Mouse (Mus musculus) stomach, embryonic 15.5 days (tissue): ENCODE results near the gene Dnajc15. TPM values are rescaled to one million over a fixed set of nuclear protein-coding genes. Genes with fewer than 3 reads are reported as not detected.

Experiments
- ATAC-seq: fragments of 200-750 bp; cut with Nextera tagmentation; 2 replicates; pipeline ENCODE4 v1.8.0; 2017; ENCODE audit warnings: low read depth, moderate number of reproducible peaks, moderate TSS enrichment; ENCODE audit not compliant: insufficient read depth, low FRiP score
- H3K27ac ChIP-seq: fragments of 300-500 bp; sonication (generic); 2 replicates; pipeline ENCODE4 v1.5.1; 2015; ENCODE audit warnings: mild to moderate bottlenecking, inconsistent platforms
- H3K27me3 ChIP-seq: fragments of 300-500 bp; sonication (generic); replicated peaks from 2 replicates; pipeline ENCODE4 v1.6.1; 2015; ENCODE audit warnings: inconsistent platforms
- H3K36me3 ChIP-seq: fragments of 300-500 bp; sonication (generic); 2 replicates; pipeline ENCODE4 v1.6.1; 2015; ENCODE audit warnings: inconsistent platforms
- H3K4me1 ChIP-seq: fragments of 300-500 bp; sonication (generic); 2 replicates; pipeline ENCODE4 v1.6.1; 2015; ENCODE audit warnings: inconsistent platforms
- H3K4me2 ChIP-seq: fragments of 300-500 bp; sonication (generic); 2 replicates; pipeline ENCODE4 v1.6.1; 2015; ENCODE audit warnings: mild to moderate bottlenecking, inconsistent platforms
- H3K4me3 ChIP-seq: fragments of 300-500 bp; sonication (generic); replicated peaks from 2 replicates; pipeline ENCODE4 v1.5.1; 2015; ENCODE audit warnings: inconsistent platforms
- H3K9ac ChIP-seq: fragments of 300-500 bp; sonication (generic); 2 replicates; pipeline ENCODE4 v1.6.1; 2015; ENCODE audit warnings: inconsistent platforms
- H3K9me3 ChIP-seq: fragments of 300-500 bp; sonication (generic); 2 replicates; pipeline ENCODE4 v1.6.1; 2016; ENCODE audit warnings: inconsistent platforms
- WGBS: fragments of 180-500 bp; shearing (Covaris S2); methylation state at CpG from one replicate; pipeline ENCODE4 v1.1.7; 2015; 5-methylcytosine and 5-hydroxymethylcytosine counted together
- polyA plus RNA-seq: library from polyadenylated mRNA; unstranded; fragments of >200 nt; fragmentation: Nextera tagmentation; extraction: Ambion mirVana; gene quantifications from 2 replicates; pipeline ENCODE4 v1.2.1, GENCODE M21; 2015

Gene Dnajc15
- polyA plus RNA-seq, 1 experiment from 2014 or later, result 92.3 TPM

DNA sequence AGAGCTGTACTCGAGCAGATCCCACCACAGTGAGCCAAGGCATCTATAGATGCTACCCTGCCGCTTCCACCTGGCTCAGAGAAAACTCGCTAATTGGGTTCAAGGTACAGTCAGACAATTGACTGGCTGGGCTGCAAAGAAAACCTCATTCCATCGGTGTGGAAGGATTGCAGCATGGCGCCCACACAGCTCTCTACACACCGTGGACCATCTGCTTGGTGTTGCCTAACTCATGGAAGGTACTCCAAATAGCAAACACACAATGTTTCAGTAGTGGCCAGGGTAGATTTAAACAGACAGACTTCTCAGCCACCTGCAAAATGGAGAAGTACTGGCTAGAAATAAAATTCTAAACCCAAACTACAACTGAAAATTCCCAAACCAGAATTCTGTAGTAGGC is 57.4 kb downstream of the Dnajc15 start:
- H3K27ac ChIP-seq, result no peak overlapping the region
- H3K4me1 ChIP-seq, result peaks cover 2% of the 10 kb centered on the region; the same call in 1 of the 2 replicates
- no peaks in the 10 kb centered on the region for H3K36me3 ChIP-seq
- no peak for ATAC-seq
- no peak overlapping the region for H3K4me2 ChIP-seq
- H3K9ac ChIP-seq, result no peak overlapping the region
- no peak overlapping the region for H3K4me3 ChIP-seq
- no peaks in the 10 kb centered on the region for H3K27me3 ChIP-seq
- WGBS, result 89% methylated on average over 6 of the region's 6 CpGs
- H3K9me3 ChIP-seq, result no peaks in the 10 kb centered on the region

DNA sequence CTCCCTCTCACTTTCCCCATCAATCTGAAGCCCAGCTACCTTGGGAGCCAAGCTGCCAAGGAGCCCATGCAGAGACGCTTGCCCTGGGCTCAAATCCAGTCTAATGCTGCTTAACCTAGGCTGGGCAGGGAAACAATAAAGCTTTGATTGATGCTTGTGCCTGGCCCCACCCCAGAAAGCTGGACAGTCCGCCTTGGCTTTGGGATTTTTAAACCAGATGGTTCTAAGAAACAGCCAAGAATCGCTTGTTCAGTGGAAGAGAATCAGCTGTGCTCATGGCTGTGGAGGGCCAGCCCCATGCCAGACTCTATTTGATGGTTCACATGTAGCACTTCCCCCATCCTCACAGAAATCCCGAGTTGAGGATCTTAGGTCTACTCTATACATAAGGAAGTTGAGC is 60.0 kb downstream of the Dnajc15 start:
- no peaks in the 10 kb centered on the region for H3K36me3 ChIP-seq
- H3K4me3 ChIP-seq, result no peak overlapping the region
- H3K27ac ChIP-seq, result no peak overlapping the region
- no peak overlapping the region for H3K4me2 ChIP-seq
- H3K9me3 ChIP-seq, result no peaks in the 10 kb centered on the region
- H3K4me1 ChIP-seq, result peaks cover 2% of the 10 kb centered on the region; the same call in 1 of the 2 replicates
- H3K27me3 ChIP-seq, result no peaks in the 10 kb centered on the region
- no peak overlapping the region for H3K9ac ChIP-seq
- peak; percentile 66; the same call in 1 of the 2 replicates for ATAC-seq
- 39% methylated on average over 4 of the region's 4 CpGs for WGBS

DNA sequence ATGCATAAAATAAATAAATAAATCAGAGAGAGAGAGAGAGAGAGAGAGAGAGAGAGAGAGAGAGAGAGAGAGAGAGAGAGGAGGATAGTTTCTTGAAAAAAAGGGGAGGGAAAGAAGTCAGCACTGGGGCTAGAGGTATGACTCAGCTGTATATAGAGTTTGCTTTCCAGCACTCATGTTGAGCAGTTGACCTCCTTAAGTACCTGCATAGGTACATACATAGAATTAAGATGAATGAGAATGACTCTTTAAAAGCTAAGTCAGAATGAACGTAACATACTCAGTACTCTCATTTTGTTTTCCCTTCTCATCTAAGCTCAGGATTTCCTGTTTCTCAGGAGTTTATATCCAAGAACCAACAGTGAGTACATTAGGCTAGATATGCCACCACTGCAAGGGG is 62.0 kb downstream of the Dnajc15 start:
- H3K4me1 ChIP-seq, result peaks cover 2% of the 10 kb centered on the region; the same call in 1 of the 2 replicates
- no peak overlapping the region for H3K27ac ChIP-seq
- no peaks in the 10 kb centered on the region for H3K36me3 ChIP-seq
- no peak overlapping the region for H3K9ac ChIP-seq
- no peak overlapping the region for H3K4me2 ChIP-seq
- 75% methylated on average over 1 of the region's 1 CpGs for WGBS
- H3K27me3 ChIP-seq, result no peaks in the 10 kb centered on the region
- no peak overlapping the region for H3K4me3 ChIP-seq
- ATAC-seq, result no peak
- H3K9me3 ChIP-seq, result no peaks in the 10 kb centered on the region

DNA sequence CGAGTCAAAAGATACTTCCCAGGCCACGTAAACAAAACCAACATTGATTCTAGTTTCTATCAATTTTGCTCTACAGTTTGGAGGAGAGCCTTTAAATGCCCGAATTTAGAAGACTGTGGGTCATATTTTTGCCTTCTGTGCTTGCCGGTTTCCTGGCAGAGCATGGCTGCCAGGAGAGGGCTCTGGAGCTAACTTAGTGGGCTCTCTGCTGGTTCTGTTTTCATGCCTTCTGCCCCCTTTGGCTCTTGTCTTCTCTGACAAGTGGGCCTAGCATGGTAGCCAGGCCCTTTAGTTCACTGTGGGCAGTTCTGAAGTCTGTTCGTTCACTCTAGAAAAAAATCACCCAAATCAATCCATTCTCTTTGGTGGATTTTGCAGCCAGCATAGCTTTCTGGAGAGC is 63.5 kb downstream of the Dnajc15 start:
- no peak overlapping the region for H3K4me2 ChIP-seq
- WGBS, result 86% methylated on average over 5 of the region's 5 CpGs

DNA sequence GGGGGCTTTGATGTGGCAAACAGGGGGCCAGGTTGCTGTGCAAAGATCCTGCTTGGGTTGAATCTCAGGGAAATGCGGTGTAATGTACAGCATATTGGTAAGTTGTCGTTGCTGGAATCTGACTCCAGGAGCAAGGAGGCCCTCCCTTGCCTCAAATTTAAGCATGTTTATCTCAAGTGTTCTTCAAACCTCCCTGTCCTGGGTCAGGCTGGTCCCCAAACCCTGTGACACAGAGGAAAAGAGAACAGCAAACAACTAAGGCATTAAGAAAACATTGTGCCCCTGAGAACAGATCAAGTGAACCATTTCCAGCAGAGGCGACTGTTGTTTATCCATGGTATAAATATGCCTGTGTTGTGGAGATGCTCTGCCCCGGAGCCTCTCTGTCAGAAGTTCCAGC is 67.1 kb downstream of the Dnajc15 start:
- Histone ChIP-seq H3K4me2 (no peak overlapping the region), H3K9me3 (no peaks in the 10 kb centered on the region), H3K4me3 (no peak overlapping the region), H3K27me3 (no peaks in the 10 kb centered on the region), H3K27ac (no peak overlapping the region), H3K9ac (no peak overlapping the region), H3K4me1 (no peaks in the 10 kb centered on the region), H3K36me3 (no peaks in the 10 kb centered on the region)
- 61% methylated on average over 4 of the region's 4 CpGs for WGBS
- ATAC-seq, result no peak

More for the DNA sequence above, 63.5 kb downstream of the Dnajc15 start:
- H3K36me3 ChIP-seq, result no peaks in the 10 kb centered on the region
- H3K27ac ChIP-seq, result no peak overlapping the region
- no peaks in the 10 kb centered on the region for H3K9me3 ChIP-seq
- H3K9ac ChIP-seq, result no peak overlapping the region
- no peak for ATAC-seq
- no peak overlapping the region for H3K4me3 ChIP-seq
- H3K4me1 ChIP-seq, result peaks cover 2% of the 10 kb centered on the region; the same call in 1 of the 2 replicates
- H3K27me3 ChIP-seq, result no peaks in the 10 kb centered on the region

DNA sequence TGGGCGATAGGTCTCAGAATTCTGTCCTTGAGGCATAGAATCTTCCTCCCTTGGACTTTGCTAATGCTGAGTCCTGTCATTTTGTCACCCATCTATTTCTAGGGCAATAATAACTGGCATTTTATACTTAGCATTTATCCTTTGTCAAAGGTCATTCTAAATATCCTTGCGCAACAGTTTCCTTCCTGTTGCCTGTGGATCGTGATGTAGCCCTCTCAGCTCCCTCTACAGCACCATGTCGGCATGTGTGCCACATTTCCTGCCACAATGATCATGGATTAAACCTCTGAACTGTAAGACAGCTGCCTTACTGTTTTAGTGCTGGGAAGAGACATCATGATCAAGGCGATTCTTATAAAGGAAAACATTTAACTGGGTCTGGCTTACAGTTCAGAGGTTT is 68.6 kb downstream of the Dnajc15 start:
- no peak for ATAC-seq
- no peaks in the 10 kb centered on the region for H3K9me3 ChIP-seq
- no peak overlapping the region for H3K27ac ChIP-seq
- WGBS, result 79% methylated on average over 5 of the region's 5 CpGs
- no peak overlapping the region for H3K4me2 ChIP-seq
- H3K36me3 ChIP-seq, result no peaks in the 10 kb centered on the region
- no peaks in the 10 kb centered on the region for H3K4me1 ChIP-seq
- no peaks in the 10 kb centered on the region for H3K27me3 ChIP-seq
- no peak overlapping the region for H3K9ac ChIP-seq
- H3K4me3 ChIP-seq, result no peak overlapping the region

DNA sequence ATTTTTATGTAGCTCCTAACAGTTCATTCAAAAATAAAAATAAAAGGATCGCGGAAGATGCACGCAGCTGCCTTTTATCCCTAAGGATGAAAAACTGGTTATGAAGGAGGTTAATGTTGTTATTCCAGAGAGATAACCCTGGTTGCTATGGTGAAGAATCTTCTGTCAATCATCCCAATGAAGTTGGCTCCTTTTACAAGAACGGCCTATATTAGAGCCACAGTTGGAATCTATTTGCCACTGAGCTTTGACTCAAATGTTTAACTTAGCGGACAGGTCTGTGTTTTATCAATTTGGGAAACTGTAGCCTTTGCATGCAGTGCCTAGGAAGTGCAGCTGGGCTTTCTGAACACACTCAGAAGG is 72.7 kb downstream of the Dnajc15 start:
- 36% methylated on average over 5 of the region's 5 CpGs for WGBS
- Histone ChIP-seq H3K4me3 (no peak overlapping the region), H3K27ac (no peak overlapping the region), H3K4me2 (no peak overlapping the region), H3K9me3 (no peaks in the 10 kb centered on the region), H3K36me3 (no peaks in the 10 kb centered on the region), H3K9ac (no peak overlapping the region), H3K27me3 (no peaks in the 10 kb centered on the region), H3K4me1 (no peaks in the 10 kb centered on the region)
- ATAC-seq, result no peak

DNA sequence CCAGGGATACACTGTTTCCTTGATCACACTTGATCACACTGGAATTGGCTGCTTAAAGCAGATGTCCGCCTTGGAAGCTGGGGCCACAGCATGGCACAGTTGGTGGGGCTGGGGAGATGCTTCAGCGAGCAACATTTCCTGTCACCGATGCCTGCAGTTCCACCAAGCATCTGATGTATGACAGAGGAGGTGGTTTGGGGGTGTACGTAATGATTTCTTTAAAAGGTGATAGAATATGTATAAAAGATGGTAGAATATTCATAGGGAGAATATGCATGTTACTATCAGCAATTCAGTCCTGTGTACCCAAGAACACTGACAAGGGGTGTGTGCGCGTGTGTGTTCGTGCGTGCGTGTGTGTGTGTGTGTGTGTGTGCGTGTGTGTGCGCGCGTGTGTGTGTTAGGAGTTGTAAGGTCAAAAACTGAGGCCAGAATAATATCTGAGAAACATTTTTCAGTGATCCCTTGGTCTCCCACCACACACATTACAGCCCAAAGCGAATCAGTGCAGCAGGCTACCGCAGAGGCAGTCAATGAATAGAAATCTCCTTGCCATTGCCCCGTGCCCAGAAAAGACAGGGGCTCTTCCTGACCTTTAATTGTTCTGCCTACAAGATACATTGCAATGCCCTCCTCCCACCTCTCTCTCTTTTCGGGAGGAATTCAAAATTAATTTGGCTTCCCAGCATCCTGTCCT is 73.2 kb downstream of the Dnajc15 start:
- no peak overlapping the region for H3K9ac ChIP-seq
- no peaks in the 10 kb centered on the region for H3K4me1 ChIP-seq
- no peaks in the 10 kb centered on the region for H3K27me3 ChIP-seq
- no peak for ATAC-seq
- no peak overlapping the region for H3K4me3 ChIP-seq
- H3K9me3 ChIP-seq, result no peaks in the 10 kb centered on the region
- WGBS, result 77% methylated on average over 17 of the region's 17 CpGs
- no peak overlapping the region for H3K27ac ChIP-seq
- H3K36me3 ChIP-seq, result no peaks in the 10 kb centered on the region
- no peak overlapping the region for H3K4me2 ChIP-seq

DNA sequence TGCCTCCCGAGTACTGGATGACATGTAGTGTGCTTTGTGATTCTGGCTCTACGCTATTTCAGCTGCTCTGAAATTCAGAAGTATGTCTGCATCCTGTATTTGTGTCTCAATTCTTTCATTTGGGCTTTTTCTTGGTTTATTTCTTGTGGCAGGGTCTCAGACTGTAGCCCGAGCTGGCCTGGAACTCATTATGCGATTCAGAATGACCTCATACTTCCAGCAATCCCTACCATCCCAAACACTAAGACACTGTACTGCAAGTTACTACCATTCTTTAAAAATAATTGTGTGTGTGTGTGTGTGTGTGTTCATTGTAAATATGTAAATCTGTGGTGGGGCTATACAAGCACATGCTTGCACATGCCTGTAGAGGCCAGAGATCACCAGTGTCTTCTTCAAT is 78.4 kb downstream of the Dnajc15 start:
- Histone ChIP-seq H3K4me3 (no peak overlapping the region), H3K9ac (no peak overlapping the region), H3K27me3 (no peaks in the 10 kb centered on the region), H3K4me2 (no peak overlapping the region), H3K27ac (no peak overlapping the region), H3K9me3 (no peaks in the 10 kb centered on the region), H3K36me3 (no peaks in the 10 kb centered on the region), H3K4me1 (no peaks in the 10 kb centered on the region)
- WGBS, result 80% methylated on average over 4 of the region's 4 CpGs
- no peak for ATAC-seq

DNA sequence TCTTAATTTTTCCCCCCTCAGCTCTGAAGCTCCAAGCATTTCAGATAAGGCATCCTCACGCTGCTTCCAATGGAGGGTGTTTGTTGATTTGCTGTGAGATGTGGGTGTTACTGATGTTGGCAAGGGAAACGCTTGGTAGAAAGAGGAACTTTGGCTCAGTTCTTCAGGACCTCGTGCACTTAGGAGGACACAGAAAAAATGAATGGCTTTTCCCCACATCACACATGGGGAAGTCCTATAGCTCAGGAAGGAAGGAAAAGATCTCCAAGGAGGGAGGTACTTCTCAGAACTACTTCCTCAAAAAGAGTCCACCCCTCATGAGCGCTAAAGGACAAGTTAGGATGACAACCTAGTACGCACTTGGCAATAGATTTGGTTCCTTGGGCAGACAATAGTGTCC is 79.7 kb downstream of the Dnajc15 start:
- no peak overlapping the region for H3K27ac ChIP-seq
- no peaks in the 10 kb centered on the region for H3K4me1 ChIP-seq
- no peak overlapping the region for H3K9ac ChIP-seq
- H3K4me3 ChIP-seq, result no peak overlapping the region
- 80% methylated on average over 5 of the region's 5 CpGs for WGBS
- H3K9me3 ChIP-seq, result no peaks in the 10 kb centered on the region
- H3K4me2 ChIP-seq, result no peak overlapping the region
- H3K36me3 ChIP-seq, result no peaks in the 10 kb centered on the region
- no peak for ATAC-seq
- no peaks in the 10 kb centered on the region for H3K27me3 ChIP-seq

DNA sequence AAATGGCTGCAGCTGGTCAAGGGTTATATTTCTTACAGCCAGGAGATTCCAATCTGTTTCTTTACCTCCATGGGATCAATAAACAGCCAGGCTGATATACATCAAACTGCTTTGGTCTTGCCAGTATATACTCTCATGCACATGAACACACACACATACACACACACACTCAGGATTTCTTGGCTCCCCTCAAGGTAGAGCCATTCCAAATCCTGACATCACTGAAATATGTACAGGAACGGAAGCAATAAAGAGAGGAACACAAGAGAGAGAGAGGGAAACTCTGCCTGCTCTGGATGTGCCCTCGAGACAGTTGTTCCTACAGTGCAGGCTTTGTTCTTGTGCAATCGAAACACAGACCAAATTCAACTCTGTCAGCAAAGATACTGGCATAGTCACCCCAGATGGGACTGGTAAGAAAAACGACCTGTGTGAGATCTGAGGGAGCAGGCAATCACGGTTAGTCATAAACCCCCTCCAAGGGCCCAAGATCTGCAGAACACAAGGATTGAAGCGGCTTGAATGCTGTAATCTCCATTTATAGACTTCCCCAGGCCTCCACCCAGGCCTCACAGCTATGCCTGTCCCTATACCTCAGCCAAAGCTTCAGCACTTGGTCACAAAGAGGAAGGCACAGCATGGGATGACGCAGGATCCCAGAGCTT is 80.5 kb downstream of the Dnajc15 start:
- Histone ChIP-seq H3K9ac (no peak overlapping the region), H3K9me3 (no peaks in the 10 kb centered on the region), H3K4me1 (no peaks in the 10 kb centered on the region), H3K4me2 (no peak overlapping the region), H3K27ac (no peak overlapping the region), H3K36me3 (no peaks in the 10 kb centered on the region), H3K27me3 (no peaks in the 10 kb centered on the region), H3K4me3 (no peak overlapping the region)
- ATAC-seq, result no peak
- 61% methylated on average over 7 of the region's 7 CpGs for WGBS

DNA sequence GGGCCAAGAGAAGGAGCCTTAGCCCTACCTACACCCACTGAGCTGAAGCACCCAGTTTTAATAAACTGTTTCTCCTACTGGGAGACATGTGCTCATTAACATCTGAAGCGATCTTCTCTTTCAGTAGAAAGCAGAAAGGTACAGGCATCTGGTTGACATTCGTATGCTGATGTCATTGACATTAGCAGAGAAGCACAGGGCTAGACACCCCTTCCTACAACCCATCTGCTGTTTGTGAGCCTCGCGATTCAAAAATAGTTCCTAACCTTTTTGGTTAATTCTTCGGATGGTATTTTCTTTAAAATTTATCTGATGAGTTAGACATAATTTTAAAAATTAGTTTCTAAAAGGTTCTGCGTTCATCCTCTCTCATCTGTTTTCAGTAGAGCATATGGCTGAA is 81.9 kb downstream of the Dnajc15 start:
- Histone ChIP-seq H3K4me1 (no peaks in the 10 kb centered on the region), H3K36me3 (no peaks in the 10 kb centered on the region), H3K27ac (no peak overlapping the region), H3K27me3 (no peaks in the 10 kb centered on the region), H3K4me2 (no peak overlapping the region), H3K9me3 (no peaks in the 10 kb centered on the region), H3K4me3 (no peak overlapping the region), H3K9ac (no peak overlapping the region)
- 94% methylated on average over 6 of the region's 6 CpGs for WGBS
- no peak for ATAC-seq
